Mouse (Mus musculus) heart, embryonic 11.5 days (tissue): Measurements from ENCODE around the gene Lrrc34. TPM values are rescaled to one million over a fixed set of nuclear protein-coding genes. Genes with fewer than 3 reads are reported as not detected.

ENCODE experiments used
- ATAC-seq: fragments of 200-750 bp; cut with Nextera tagmentation; replicated peaks from 2 replicates; pipeline ENCODE4 v1.8.0; 2017; ENCODE audit warnings: moderate library complexity; ENCODE audit not compliant: insufficient number of reproducible peaks, low FRiP score, low TSS enrichment
- H3K27ac ChIP-seq: fragments of 300-500 bp; sonication (generic); 2 replicates; pipeline ENCODE4 v1.5.1; 2014; ENCODE audit warnings: mild to moderate bottlenecking, low read depth, low read length
- H3K27me3 ChIP-seq: fragments of 300-500 bp; sonication (generic); 2 replicates; pipeline ENCODE4 v1.6.1; 2014; ENCODE audit warnings: mild to moderate bottlenecking, low read length, mixed read lengths; ENCODE audit not compliant: control insufficient read depth, insufficient read depth
- H3K36me3 ChIP-seq: fragments of 300-500 bp; sonication (generic); 2 replicates; pipeline ENCODE4 v1.6.1; 2014; ENCODE audit warnings: mild to moderate bottlenecking, low read length, moderate library complexity, mixed read lengths; ENCODE audit not compliant: control insufficient read depth, insufficient read depth
- H3K4me1 ChIP-seq: fragments of 300-500 bp; sonication (generic); 2 replicates; pipeline ENCODE4 v1.6.1; 2014; ENCODE audit warnings: low read length; ENCODE audit not compliant: control insufficient read depth, insufficient read depth
- H3K4me2 ChIP-seq: fragments of 300-500 bp; sonication (generic); 2 replicates; pipeline ENCODE4 v1.6.1; 2014; ENCODE audit warnings: mild to moderate bottlenecking, moderate library complexity
- H3K4me3 ChIP-seq: fragments of 300-500 bp; sonication (generic); 2 replicates; pipeline ENCODE4 v1.5.1; 2014; ENCODE audit warnings: low read depth, low read length
- H3K9ac ChIP-seq: fragments of 300-500 bp; sonication (generic); 2 replicates; pipeline ENCODE4 v1.6.1; 2014; ENCODE audit warnings: mild to moderate bottlenecking, low read depth, low read length, moderate library complexity
- H3K9me3 ChIP-seq: fragments of 300-500 bp; sonication (generic); replicated peaks from 2 replicates; pipeline ENCODE4 v1.6.1; 2016; ENCODE audit warnings: low read length; ENCODE audit not compliant: control insufficient read depth
- WGBS: fragments of 180-500 bp; shearing (Covaris S2); extraction: QIAGEN DNeasy Blood & Tissue Kit; methylation state at CpG from one replicate; pipeline ENCODE4 v1.1.7; 2014; ENCODE audit not compliant: insufficient replicate concordance; 5-methylcytosine and 5-hydroxymethylcytosine counted together
- polyA plus RNA-seq: library from polyadenylated mRNA; unstranded; fragments of >200 nt; fragmentation: Nextera tagmentation; extraction: Ambion mirVana; gene quantifications from 2 replicates; pipeline ENCODE4 v1.2.1, GENCODE M21; 2014

Lrrc34 gene
- polyA plus RNA-seq, 1 experiment from 2014 or later: 0.62 TPM

DNA sequence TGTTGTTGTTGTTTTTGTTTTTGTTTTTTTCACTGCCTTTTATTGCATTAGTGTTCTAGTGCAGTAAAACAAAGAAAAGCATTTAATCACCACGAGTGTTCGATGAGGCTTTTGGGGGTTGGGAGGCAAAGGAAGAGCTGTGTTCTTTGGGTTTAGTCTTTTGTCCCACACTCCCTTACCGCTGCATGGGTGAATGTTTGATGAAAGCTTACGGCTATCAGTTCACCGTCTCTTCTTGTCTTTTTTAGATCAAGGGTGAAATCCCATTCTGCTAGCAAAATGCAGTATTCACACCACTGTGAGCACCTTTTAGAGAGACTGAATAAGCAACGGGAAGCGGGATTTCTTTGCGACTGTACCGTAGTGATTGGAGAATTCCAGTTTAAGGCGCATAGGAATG is 44.4 kb downstream of the Lrrc34 start:
- WGBS: 46% methylated on average over 10 of the region's 10 CpGs
- H3K4me1 ChIP-seq: peaks cover 4% of the 10 kb centered on the region; the same call in 1 of the 2 replicates
- peak overlapping the region; percentile 91 for H3K4me3 ChIP-seq
- no peaks in the 10 kb centered on the region for H3K9me3 ChIP-seq
- peaks cover 3% of the 10 kb centered on the region; the same call in 1 of the 2 replicates for H3K27me3 ChIP-seq
- H3K9ac ChIP-seq: peak overlapping the region; percentile 95
- ATAC-seq: no peak
- H3K4me2 ChIP-seq: peak overlapping the region; percentile 86
- H3K27ac ChIP-seq: 0 out of 2 replicates have a peak overlapping the region, but pooled peaks have one; percentile 97
- peaks cover 10% of the 10 kb centered on the region; the same call in 1 of the 2 replicates for H3K36me3 ChIP-seq

DNA sequence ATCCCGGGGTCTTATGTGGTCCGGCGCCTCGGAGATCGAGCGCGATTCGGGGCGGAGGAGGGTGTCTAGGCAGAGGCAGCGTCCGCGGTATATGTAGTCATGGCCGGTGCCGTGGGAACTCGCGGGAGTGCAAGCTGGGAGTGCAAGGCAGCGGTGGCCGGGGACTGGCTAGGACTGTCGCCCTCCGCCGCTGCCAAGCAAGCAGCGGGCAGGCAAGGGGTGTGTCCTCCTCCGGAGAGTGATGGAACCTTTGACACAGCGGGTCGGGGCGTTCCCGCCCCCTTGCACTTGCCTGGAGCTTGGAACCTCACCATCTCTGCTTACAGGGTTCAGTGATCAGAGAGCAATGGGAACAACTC is 45.0 kb downstream of the Lrrc34 start:
- Histone ChIP-seq H3K27ac (peak overlapping the region; percentile 97), H3K27me3 (peaks cover 7% of the 10 kb centered on the region), H3K4me2 (peak overlapping the region; percentile 86), H3K9me3 (no peaks in the 10 kb centered on the region), H3K4me3 (peak overlapping the region; percentile 91), H3K36me3 (peaks cover 9% of the 10 kb centered on the region; the same call in 1 of the 2 replicates), H3K9ac (peak overlapping the region; percentile 95), H3K4me1 (peaks cover 4% of the 10 kb centered on the region; the same call in 1 of the 2 replicates)
- under 1% methylated on average over 27 of the region's 27 CpGs for whole genome bisulfite sequencing
- peak; percentile 71 for ATAC-seq

- Histone ChIP-seq H3K4me2 (peak within 1 kb of the TSS; percentile 86), H3K27me3 (peaks cover 8% of the 10 kb centered on the region), H3K9me3 (no peaks in the 10 kb centered on the region), H3K27ac (peak within 1 kb of the TSS; percentile 97), H3K36me3 (peaks cover 6% of the 10 kb centered on the region; the same call in 1 of the 2 replicates), H3K4me3 (peak within 1 kb of the TSS; percentile 91), H3K9ac (peak within 1 kb of the TSS; percentile 95), H3K4me1 (peaks cover 4% of the 10 kb centered on the region; the same call in 1 of the 2 replicates)
- peak; percentile 90 for ATAC-seq
- under 1% methylated on average over 39 of the region's 40 CpGs for WGBS
Measured at GRCm38 (mm10) chr3:30602065-30602739, 45.5 kb downstream of the Lrrc34 start, which contains the start of gene Mynn. TSS of gene Mynn (plus strand) at chr3:30602065.

GRCm38 (mm10) chr3:30601610-30602064 is 46.0 kb downstream of the Lrrc34 start:
- Histone ChIP-seq H3K9ac (peak overlapping the region; percentile 95; the same call in 1 of the 2 replicates), H3K4me1 (peaks cover 4% of the 10 kb centered on the region; the same call in 1 of the 2 replicates), H3K27me3 (peaks cover 8% of the 10 kb centered on the region), H3K27ac (peak overlapping the region; percentile 97), H3K9me3 (no peaks in the 10 kb centered on the region), H3K36me3 (peaks cover 6% of the 10 kb centered on the region; the same call in 1 of the 2 replicates), H3K4me2 (peak overlapping the region; percentile 86), H3K4me3 (peak overlapping the region; percentile 91)
- 1% methylated on average over 13 of the region's 13 CpGs for WGBS
- no peak; the same call in 1 of the 2 replicates for ATAC-seq

GRCm38 (mm10) chr3:30601175-30601574 is 46.5 kb downstream of the Lrrc34 start:
- H3K36me3 ChIP-seq: peaks cover 3% of the 10 kb centered on the region; the same call in 1 of the 2 replicates
- H3K4me3 ChIP-seq: peak overlapping the region; percentile 91
- peaks cover 4% of the 10 kb centered on the region; the same call in 1 of the 2 replicates for H3K4me1 ChIP-seq
- no peaks in the 10 kb centered on the region for H3K9me3 ChIP-seq
- H3K27ac ChIP-seq: peak overlapping the region; percentile 74; the same call in 1 of the 2 replicates
- H3K9ac ChIP-seq: 0 out of 2 replicates have a peak overlapping the region, but pooled peaks have one; percentile 43
- peaks cover 8% of the 10 kb centered on the region for H3K27me3 ChIP-seq
- peak; percentile 61 for ATAC-seq
- WGBS: under 1% methylated on average over 17 of the region's 17 CpGs
- H3K4me2 ChIP-seq: peak overlapping the region; percentile 86

- H3K36me3 ChIP-seq: peaks cover 3% of the 10 kb centered on the region; the same call in 1 of the 2 replicates
- peak overlapping the region; percentile 57 for H3K27ac ChIP-seq
- H3K4me2 ChIP-seq: peak overlapping the region; percentile 86
- no peak for ATAC-seq
- peak overlapping the region; percentile 69 for H3K9ac ChIP-seq
- WGBS: under 1% methylated on average over 14 of the region's 14 CpGs
- H3K27me3 ChIP-seq: peaks cover 8% of the 10 kb centered on the region
- H3K4me3 ChIP-seq: peak overlapping the region; percentile 91
- peaks cover 4% of the 10 kb centered on the region; the same call in 1 of the 2 replicates for H3K4me1 ChIP-seq
- no peaks in the 10 kb centered on the region for H3K9me3 ChIP-seq
Measured at GRCm38 (mm10) chr3:30600717-30601116, 47.0 kb downstream of the Lrrc34 start.

- under 1% methylated on average over 32 of the region's 32 CpGs for WGBS
Measured at GRCm38 (mm10) chr3:30599711-30600545, 47.7 kb downstream of the Lrrc34 start, which contains the start of gene Actrt3. TSS of gene Actrt3 (minus strand) at chr3:30599939.

DNA sequence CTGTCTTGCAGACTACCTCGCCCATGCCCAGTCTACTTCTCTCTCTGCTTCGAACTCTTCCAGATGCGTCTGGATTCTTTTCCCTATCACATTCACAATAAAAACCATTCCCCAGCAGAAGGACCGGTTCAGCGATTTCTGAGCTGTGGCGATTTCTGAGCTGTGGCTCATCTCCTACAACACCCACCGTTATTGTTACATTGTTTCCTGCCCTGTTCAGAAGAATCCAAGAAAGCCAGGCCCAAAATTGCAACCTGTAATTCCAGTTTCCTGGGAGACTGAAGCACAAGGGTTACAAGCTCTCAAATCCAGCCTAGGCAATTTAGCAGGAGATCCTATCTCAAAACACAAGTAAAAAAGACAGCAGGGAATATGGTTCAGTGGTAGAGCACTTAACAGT is 50.4 kb downstream of the Lrrc34 start:
- no peak overlapping the region for H3K4me2 ChIP-seq
- 82% methylated on average over 7 of the region's 7 CpGs for WGBS

More at GRCm38 (mm10) chr3:30599711-30600545, 47.7 kb downstream of the Lrrc34 start, which contains the start of gene Actrt3:
- peaks cover 8% of the 10 kb centered on the region for H3K27me3 ChIP-seq
- H3K4me1 ChIP-seq: peaks cover 4% of the 10 kb centered on the region; the same call in 1 of the 2 replicates
- ATAC-seq: no peak
- peak within 1 kb of the TSS; percentile 91 for H3K4me3 ChIP-seq
- 0 out of 2 replicates have a peak, but pooled peaks cover under 1% of the 10 kb centered on the region for H3K36me3 ChIP-seq
- H3K27ac ChIP-seq: peak within 1 kb of the TSS; percentile 57
- H3K9ac ChIP-seq: peak within 1 kb of the TSS; percentile 69
- peak within 1 kb of the TSS; percentile 86 for H3K4me2 ChIP-seq
- H3K9me3 ChIP-seq: no peaks in the 10 kb centered on the region

More for the DNA sequence above, 50.4 kb downstream of the Lrrc34 start:
- Histone ChIP-seq H3K27ac (no peak overlapping the region), H3K36me3 (no peaks in the 10 kb centered on the region), H3K4me3 (no peak overlapping the region), H3K27me3 (peaks cover 8% of the 10 kb centered on the region), H3K4me1 (no peaks in the 10 kb centered on the region), H3K9me3 (no peaks in the 10 kb centered on the region), H3K9ac (no peak overlapping the region)
- ATAC-seq: no peak
